Mouse (Mus musculus): ENCODE measurements at regions not wholly inside any gene's neighbourhood (a gene's known extent, or its start where the extent isn't known, plus 50 kb on each side); places are given as distances from the start of the nearest gene placed in this dataset.

DNA sequence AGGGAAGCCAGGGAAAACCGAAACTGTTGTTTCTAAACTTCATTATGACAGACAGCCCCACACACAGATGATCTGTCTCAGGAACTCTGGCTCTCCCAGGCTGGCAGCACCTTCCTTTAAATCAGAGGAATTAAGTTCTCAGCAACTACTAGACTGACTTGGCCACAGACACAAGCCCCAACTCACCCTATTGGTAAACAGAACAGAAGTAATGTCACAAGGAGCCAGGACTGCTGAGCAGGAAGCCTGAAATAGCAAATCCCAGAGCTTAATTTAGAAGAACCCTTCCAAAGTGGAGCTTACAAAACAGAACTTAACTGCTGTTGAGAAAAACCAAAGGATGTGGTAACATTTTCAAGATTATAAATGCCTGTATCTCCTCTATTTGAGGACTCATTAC, 174.8 kb downstream of the Nfkbiz start:
- DNase-seq (ENCODE audit: low spot score), result no peak

DNA sequence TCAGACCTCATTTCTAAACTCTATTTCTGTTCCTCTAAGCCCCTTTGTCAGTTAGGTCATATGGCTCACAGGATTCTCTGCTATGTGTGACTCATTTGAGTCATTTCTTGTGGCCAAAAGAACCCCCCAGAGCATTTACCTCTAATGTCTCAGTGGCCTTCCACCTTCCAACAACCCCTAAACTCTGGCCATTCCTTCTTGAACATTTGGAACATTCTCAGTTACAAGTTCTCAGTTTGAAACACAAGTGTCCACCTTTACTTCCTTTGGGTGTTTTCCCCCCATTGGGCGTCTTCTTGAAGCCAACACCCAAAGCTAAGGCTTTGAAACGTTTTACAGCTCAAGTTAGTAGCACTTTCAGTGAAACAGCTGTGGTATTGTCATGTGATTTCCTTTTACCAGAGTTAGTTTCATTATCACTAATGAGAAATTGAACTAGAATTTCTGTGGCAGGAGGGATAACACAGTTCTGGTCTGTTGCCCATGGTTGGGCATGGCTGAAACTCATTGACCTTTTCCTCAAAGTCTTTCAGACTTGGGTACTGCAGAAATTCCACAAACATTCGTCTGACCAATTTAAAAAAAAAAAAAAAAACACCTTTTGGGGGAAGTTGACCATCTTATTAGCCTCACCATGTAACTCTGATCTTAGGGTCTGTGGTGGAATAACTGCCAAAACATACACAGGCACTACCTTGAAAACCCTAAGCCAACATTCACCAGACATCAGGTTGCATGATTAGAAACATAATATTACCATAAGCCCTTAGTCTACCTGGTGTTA, 201.8 kb downstream of the Nfkbiz start:
- no peak for DNase-seq (ENCODE audit: low spot score)

DNA sequence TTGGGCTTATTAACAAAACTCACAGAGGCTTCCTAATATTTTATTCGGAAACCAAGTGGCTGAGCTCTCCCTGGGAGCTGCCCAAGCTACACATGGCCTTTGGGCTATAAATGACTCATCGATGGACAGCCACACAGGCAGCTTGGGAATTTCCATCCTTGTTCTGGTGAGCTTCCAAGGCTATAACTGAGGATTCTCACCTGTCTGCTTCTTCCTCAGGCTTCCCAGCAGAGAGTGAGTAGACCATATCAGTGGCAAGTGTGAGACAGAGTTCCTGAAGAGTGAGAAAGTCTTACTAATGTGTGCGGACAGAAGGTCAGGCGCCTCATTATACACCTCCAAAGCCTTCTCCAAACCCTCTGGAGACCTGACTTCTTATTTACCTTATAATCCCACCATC, 202.5 kb downstream of the Nfkbiz start:
- no peak for DNase-seq (ENCODE audit: low spot score)

DNA sequence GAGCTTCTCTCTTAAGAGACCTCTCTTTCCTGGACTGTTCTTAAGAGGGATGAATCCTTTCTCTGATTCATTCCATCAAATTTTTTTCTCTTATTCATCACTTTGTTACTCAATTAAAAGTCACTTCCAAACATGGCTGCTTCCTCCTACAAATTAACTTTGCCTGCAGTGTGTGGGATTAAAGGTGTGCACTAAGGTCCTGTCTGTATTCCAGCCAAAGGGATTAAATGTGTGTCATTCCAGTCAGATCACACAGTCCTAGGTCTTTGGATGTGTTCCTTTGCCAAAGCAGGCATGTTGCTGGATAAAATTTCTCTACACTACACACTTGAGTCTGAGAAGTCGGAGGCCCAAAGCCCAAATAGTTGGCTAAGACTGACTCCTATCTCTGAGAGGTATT, 204.0 kb downstream of the Nfkbiz start:
- DNase-seq (ENCODE audit: low spot score), result no peak

DNA sequence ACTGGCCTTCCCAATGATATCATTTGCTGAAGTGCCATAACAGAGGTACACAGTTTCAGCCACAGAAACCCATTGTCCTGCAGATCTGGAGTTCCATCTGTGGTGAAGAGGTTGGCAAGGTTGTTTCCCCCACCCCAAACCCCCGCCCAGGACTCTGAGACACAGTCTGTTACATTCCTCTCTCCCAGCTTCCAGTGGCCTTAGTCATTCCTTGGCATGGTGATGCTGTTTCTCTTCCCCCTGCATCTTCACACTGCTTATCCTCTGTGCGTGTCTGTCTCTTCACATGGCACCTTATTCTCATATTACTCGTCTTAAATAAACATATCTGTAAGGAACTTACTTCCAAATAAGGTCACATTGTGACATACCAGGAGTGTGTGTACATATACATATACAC, 206.5 kb downstream of the Nfkbiz start:
- DNase-seq (ENCODE audit: low spot score), result no peak

DNA sequence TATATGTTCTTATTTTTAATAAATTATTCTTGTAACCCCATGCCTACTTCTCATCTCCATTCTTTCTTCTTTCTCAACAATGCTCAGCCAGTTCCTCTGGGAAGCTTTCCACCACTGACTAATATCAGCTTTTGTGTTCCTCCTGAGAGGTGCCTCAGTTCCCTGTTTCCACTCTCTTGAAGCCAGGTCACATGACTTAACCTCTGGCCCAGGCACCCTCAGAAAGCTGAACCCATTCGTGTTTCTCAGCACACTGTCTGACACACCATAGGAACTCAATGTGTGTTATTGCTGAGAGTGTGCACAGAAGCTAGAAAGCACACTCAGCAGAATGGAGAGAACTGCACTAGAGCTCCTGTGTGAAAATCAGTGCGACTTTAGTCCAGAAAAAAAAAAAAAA, 207.1 kb downstream of the Nfkbiz start:
- DNase-seq (ENCODE audit: low spot score), result no peak

DNA sequence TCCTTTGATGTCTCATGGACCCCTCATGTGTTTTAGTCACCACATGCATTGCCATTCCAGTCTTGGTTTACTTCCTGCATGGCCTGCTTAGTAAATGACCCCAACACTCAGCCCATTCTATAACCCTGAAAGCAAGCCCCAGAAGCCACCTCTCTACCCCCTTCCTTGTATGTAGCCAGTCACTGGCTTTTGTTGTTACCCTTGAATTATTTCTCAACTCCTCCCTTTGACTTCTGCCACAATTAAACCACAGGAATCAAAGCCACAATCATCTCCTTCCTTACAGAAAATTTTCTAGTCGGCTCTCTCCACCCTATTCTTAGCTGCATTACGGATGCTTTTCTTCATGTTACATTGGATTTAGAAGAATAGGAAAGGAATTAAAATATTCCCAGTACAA, 207.7 kb downstream of the Nfkbiz start:
- no peak for DNase-seq (ENCODE audit: low spot score)

DNA sequence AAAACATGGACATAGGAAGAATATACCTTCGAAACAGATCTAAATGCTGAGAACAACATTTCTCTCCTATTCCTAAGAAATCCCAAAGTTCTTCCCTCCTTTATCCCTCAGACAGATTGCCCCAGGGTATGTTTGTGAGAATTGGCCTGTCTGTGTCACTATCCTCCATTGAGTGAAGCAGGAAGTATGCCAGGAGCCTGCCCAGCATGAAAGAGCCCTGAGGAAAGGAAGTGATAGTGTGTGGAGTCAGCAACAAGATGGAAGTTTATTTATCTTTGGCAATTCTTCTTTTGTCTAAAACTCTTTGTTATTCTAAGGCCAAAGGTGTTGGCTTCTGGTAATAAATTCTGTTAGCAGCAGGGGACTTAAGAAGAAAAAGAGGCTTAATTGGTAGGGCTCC, 211.2 kb downstream of the Nfkbiz start:
- DNase-seq (ENCODE audit: low spot score), result no peak

DNA sequence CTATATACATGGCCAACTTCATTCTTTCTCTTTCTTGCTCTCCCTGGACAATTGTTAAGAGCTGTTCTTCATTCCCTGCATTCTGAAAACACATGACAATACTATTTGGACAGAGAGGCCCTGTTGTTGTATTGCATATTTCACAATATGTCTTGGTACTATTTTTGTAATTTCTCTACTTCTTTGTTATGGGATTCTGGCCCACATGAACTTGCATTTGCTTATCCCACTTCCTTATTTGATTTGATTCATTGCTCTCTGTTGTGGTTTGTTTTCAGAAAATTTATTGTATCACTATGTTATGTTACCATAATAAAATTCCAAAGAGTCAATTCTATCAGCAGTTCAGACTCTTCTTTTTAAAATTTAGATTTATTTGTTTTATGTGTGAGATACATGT, 215.3 kb downstream of the Nfkbiz start:
- no peak for DNase-seq (ENCODE audit: low spot score)

DNA sequence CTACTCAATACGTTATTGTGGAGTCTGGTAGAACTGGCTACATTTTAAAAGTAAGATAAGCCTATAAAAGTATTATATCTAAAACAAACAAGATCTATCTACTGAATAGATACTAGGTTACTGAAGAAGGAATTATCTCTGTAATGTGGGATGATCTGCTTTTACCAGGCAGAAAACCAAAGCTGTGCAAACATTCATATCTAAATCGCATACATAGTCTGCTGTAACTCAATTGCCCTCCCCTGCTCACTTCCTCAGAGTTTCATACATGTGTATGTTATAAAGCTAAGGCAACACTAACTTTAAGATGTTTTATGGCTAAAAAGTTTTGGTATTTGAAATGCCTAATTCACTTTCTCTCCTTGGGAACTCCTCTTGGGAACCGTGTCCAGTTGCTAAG, 219.0 kb downstream of the Nfkbiz start:
- DNase-seq (ENCODE audit: low spot score), result no peak

DNA sequence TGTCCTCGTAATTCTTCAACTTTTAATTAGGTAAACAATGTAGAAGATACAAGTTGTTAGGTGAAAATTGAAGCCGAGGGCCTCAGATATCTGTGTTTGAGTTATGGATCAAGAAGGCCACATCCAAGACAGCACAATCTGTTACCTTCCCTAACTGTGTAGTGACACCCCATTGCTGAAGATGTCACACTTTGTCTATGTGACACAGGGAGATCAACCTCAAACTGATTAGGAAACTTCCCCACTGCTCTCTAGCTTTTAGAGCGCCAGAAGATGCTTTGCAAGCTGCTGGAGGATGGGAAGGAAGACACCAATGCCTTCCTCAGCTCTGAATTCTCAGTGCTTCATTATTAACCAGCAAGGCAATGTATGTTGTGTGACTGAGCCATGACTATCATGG, 220.7 kb downstream of the Nfkbiz start:
- no peak for DNase-seq (ENCODE audit: low spot score)

DNA sequence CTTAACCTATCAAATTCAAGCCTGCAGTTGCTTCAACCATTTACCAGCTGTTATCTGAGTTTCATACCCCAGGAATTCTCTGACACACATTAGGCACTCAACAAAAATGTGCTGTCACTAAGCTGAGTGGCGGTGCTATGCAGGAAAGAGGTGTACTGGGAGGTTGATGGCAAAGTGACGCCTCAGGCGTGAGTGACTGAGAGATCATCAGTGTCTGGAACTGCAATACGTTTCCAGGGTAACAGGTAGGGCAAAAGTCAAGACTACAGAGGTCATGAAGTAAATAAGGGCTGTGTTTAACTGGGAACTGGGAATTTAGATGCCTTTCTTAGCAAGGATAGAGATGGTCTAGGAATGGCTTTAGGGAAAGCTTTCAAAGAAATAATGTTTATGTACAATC, 221.2 kb downstream of the Nfkbiz start:
- no peak for DNase-seq (ENCODE audit: low spot score)

DNA sequence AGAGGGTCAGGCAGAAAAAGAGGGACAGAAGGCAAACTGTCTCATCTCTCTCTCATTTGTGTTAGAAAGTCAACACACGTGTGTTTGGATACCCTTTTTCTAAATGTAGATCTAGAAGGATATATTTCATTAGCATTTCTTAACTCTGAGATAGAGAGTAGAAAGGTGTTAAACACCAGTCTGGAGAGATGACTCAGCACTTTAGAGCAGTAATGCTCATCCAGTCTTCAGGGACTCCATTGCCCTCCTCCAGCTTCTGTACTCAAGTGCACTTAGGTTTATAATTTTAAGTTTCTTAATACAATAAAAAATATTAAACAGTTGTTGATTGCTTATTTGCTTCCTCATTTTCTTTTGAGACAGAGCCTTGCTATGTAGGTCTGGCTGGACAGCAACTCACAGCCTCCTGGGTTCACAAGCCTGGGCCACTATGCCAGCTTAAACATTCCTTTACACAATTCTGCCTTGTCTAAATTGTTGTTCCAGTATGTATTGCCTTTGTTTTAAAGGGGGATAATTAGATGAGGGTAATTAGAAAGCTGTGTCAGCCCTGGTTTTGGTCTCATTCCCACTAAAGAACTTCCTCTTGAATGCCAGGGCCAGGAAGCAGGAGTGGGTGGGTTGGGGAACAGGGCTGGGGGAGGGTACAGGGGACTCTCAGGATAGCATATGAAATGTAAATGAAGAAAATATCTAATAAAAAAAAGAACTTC, 222.1 kb downstream of the Nfkbiz start:
- no peak for DNase-seq (ENCODE audit: low spot score)

DNA sequence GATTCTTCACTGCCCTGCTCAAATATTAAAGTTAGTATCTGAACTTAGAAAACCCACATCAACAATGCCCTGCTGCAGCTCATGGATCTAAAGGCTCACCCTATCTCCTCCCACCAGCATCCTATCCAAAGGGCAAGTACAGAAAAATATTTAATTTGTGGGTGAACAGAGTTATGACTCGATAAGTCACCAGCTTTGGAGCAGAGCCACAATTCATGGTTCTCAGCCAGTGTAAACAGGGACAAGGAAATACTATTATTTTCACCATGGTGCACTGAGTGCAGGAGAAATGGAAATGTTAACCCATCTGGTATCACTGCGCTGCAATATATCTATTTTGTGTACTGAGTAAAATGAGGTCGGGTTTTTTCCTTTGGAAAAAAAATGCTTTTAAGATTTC, 225.8 kb downstream of the Nfkbiz start:
- no peak for DNase-seq (ENCODE audit: low spot score)

DNA sequence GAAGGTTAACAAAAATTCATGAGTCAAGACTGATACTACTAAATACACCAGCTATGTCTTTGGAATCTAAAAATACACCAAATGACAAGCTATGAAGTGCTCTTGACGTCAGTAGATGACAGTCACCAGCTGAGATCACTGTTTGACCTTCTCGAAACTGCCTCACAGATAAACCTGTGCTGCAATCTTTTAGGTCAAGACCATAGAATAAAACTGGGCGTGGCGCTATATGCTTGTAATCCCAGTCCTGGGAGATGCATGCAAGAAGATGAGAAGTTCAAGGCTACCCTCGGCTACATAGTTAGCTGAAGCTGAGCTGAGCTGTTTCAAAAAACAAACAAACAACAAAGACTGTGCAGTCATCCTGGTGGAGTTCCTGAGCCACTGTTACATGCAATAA, 226.7 kb downstream of the Nfkbiz start:
- DNase-seq (ENCODE audit: low spot score), result no peak

DNA sequence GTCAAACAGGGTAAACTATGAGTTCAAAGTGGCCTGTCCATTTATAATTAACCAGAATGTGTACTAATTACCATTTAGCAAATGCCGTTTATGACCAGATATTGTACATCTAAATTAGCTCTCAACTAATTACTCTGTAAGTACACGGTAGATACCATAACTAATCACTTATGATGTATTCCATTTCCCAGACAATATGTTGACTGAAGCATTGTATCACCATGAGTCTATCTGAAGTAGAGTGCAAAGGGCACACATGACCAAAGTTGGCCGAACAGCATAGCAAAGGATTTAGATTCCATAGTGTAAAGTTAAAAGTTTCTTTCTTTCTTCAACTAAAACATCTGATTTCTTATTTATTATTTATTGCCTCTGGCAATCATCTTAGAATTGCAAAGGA, 227.5 kb downstream of the Nfkbiz start:
- DNase-seq (ENCODE audit: low spot score), result no peak

DNA sequence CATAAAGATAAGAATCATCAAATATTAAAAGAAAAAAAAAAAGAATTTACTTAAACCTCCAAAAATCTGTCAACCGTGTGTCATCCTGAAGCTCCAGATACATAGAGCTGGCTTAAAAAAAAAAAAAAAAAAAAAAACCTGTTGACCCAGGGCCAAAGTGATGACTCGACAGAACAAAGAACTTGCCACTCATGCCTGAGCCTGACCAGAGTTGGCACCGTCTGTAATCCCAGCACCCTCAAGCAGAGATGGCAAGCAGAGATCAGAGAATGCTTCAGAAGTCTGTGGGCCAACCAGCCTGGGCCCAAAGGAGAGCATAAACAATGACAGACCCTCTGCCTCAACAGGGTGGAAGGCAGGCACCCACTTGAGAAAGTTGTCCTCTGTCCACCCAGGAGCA, 230.3 kb downstream of the Nfkbiz start:
- DNase-seq (ENCODE audit: low spot score), result no peak

DNA sequence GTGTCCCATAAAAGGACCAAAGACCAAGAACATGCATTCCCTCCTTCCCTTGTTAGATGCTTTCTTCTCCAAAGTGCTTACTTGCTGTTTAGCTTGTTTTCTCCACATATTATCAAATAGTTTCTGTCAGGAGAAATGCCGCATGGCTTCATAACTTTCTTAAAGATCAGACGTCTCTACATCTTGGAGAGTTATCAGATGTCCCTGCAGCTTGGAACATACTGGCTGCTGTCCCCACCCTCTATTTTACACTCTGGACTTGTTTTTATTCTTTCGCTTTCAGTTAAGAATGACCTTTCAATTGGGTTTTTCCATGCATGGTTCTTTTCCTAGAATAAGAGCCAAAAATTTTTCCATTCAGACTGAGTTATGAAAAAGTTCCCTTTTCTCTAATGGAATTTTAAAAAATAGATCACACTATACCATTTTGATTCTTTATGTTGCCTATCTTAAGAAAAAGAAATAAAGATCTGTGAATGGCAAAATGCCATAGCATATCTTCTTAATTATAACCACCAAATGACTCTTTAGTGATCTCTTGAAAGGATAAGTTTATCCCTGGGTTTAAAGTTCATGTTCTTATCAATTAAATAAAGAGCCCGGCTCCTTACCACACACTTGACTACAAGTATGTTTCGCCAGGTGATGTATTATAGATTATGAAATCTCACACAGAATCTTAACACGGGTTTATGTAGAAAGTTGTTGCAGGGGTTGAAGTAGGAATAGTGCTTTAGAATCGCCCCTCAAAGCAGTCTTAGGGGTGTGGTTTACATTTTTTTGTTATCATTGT, 232.1 kb downstream of the Nfkbiz start:
- DNase-seq (ENCODE audit: low spot score), result no peak

DNA sequence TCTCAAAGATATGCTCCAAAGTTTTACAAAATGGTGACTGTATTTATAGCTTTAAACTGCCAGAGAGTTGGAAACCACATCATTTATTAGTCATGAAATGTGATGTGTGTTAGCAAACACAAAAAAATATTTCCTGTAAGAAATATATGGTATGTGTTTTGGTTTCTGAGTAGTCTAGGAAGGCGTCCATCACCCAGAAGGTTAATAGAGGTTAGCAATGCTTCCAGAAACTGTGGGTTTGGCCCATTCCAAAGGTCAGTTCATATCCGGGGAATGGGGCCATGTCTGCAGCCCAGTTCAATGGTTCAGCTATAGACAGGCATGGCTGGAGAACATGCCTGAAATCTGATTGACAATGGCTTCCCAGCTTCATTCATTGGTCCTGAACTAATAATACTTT, 235.1 kb downstream of the Nfkbiz start:
- DNase-seq (ENCODE audit: low spot score), result no peak

DNA sequence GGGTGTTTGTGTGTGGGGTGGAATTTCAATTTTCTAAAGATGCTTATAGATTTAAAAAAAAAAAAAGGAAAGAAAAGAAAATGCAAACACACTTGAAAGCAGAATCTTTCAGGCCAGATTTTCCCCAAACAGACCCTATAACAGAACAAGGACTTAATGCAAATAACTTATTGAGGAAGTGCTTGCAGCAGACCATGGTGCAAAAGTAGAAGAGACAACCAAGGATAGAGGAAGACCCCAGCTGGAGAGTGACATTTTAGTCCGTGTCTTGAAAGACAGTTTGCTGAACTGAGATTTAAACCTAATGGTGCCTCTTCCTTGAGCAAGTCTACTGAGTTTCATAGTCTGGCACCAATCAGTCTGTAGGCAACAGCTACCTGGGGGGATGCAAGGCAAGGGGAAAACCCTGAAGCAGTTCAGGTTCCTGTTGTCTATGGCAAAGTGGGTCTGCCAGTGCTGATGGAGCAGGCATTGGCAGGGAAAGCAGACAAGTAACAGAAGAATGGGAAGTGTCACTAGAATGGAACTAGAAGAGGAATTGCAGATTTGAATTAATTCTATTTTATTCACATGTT, 249.2 kb downstream of the Nfkbiz start:
- no peak for DNase-seq (ENCODE audit: low spot score)

DNA sequence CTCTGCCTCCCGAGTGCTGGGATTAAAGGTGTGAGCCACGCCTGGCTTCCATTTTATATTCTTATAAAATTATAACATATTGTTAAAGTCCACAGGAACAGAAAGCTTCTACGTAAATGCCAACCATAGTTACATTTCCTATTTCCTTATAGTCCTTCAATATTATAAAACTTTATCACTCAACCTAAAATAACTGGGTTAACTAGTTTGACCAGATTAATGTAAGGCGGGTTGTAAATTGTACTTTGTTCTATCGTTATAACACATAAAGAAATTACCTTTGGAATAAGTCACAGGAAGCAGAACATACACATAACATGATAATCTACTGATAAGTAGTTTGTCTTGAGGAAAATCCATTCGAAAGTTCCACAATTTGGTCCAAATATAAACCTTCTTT, 251.6 kb downstream of the Nfkbiz start:
- DNase-seq (ENCODE audit: low spot score), result no peak

DNA sequence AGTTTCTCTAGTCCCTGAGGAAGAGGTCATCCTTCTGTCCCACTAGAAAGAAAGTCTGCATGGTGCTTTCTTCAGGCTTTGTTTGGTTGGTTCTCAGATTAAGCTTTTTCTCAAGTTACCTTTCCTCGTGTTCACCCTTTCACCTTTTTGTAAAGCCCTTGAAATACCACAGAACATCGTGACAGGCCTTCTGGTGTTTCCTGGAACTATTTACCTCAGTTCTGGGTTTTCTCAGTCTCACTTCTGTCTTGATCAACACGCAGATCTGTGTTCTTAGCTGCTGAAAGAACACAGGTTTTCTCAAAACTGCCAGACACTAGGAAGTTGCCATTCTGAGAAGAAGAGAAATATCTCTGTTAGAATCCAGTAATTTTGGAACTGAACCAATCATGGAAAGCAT, 255.8 kb downstream of the Nfkbiz start:
- no peak for DNase-seq (ENCODE audit: low spot score)

DNA sequence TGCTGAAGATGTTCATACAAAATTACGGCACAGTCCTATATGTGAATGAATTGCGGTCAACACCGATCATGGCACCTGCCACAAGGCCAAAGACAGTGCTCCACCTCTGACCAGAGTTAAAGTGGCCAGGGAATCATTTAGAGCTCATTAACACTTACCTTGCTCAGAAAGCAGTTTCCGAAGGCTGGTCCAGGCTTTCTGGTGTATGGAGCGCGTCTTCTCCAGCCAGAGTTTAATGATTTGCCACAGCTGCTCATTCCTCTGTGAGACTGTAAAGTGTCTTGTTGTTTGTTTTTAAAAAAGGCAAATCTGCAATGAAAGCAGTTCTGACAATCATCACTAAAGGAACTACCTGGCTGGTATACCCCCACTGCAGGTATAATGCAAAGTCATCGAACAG, 256.7 kb downstream of the Nfkbiz start:
- DNase-seq (ENCODE audit: low spot score), result no peak
